Mouse (Mus musculus) gastrocnemius, postnatal 14 days (tissue): ENCODE data around the gene Gng8. TPM values are rescaled to one million over a fixed set of nuclear protein-coding genes. Genes with fewer than 3 reads are reported as not detected.

Source experiments
- DNase-seq: peaks from one replicate; pipeline ENCODE4 v3.0.0; 2021; ENCODE audit warnings: mixed read lengths
- intact Hi-C: fragments of 180-260 bp; cut with DNase I; formaldehyde crosslinking; loops from one replicate; pipeline ENCODE4 v1.15.1; 2025; ENCODE audit warnings: low total_unique reads
- total RNA-seq, 2 experiments: library from RNA; stranded (reverse); gene quantifications; 2 replicates each; pipeline ENCODE4 v1.2.3; 2021

Gene Gng8
- total RNA-seq, 2 experiments from 2014 or later, result 0.47 to 0.66 TPM

- intact Hi-C loops, result no loop called here
- DNase-seq, result peak; percentile 99
These were observed 16.8 kb upstream of the Gng8 start for GRCm38 (mm10) chr7:16874756-16875309.

- DNase-seq, result no peak
- intact Hi-C loops, result no loop called here
These were observed 16.5 kb upstream of the Gng8 start, which contains the start of gene Dact3 for GRCm38 (mm10) chr7:16875310-16875325. Gene Dact3 (plus strand): TSS chr7:16875317.

- intact Hi-C loops, result no loop called here
- no peak for DNase-seq
These were observed 16.3 kb upstream of the Gng8 start for GRCm38 (mm10) chr7:16875326-16875725.

GRCm38 (mm10) chr7:16876006-16876405 is 15.6 kb upstream of the Gng8 start:
- intact Hi-C loops, result no loop called here
- no peak for DNase-seq

- DNase-seq, result no peak
- intact Hi-C loops, result no loop called here
These were observed 15.0 kb upstream of the Gng8 start for GRCm38 (mm10) chr7:16876608-16877007.

- no peak for DNase-seq
- intact Hi-C loops, result no loop called here
These were observed 13.9 kb upstream of the Gng8 start for GRCm38 (mm10) chr7:16877717-16878116.

GRCm38 (mm10) chr7:16879796-16880547 is 11.6 kb upstream of the Gng8 start:
- peak; percentile 59 for DNase-seq
- intact Hi-C loops, result no loop called here

- no peak for DNase-seq
- intact Hi-C loops, result no loop called here
These were observed 11.0 kb upstream of the Gng8 start for GRCm38 (mm10) chr7:16880615-16881014.

GRCm38 (mm10) chr7:16883162-16883561 is 8.4 kb upstream of the Gng8 start:
- DNase-seq, result no peak

GRCm38 (mm10) chr7:16884334-16884733 is 7.3 kb upstream of the Gng8 start:
- DNase-seq, result no peak
- intact Hi-C loops, result no loop called here

More at GRCm38 (mm10) chr7:16883162-16883561, 8.4 kb upstream of the Gng8 start:
- intact Hi-C loops, result no loop called here

- intact Hi-C loops, result no loop called here
- no peak for DNase-seq
These were observed 6.3 kb upstream of the Gng8 start for GRCm38 (mm10) chr7:16885271-16885776.

GRCm38 (mm10) chr7:16885905-16886304 is 5.7 kb upstream of the Gng8 start:
- intact Hi-C loops, result no loop called here
- DNase-seq, result no peak

- no peak for DNase-seq
- intact Hi-C loops, result no loop called here
These were observed 1.1 kb upstream of the Gng8 start for GRCm38 (mm10) chr7:16890536-16890935.

GRCm38 (mm10) chr7:16890944-16891343 is 642 bp upstream of the Gng8 start:
- intact Hi-C loops, result no loop called here
- peak; percentile 88 for DNase-seq

- DNase-seq, result no peak
- intact Hi-C loops, result no loop called here
These were observed 755 bp downstream of the Gng8 start for GRCm38 (mm10) chr7:16892352-16892730.

GRCm38 (mm10) chr7:16893612-16894011 is 2.0 kb downstream of the Gng8 start:
- DNase-seq, result no peak
- intact Hi-C loops, result loop anchor here (2.0 kb wide), 1 partner anchor 21 kb away; no protein-coding TSS in a partner anchor

GRCm38 (mm10) chr7:16894279-16894678 is 2.7 kb downstream of the Gng8 start:
- intact Hi-C loops, result loop anchor here (2.0 kb wide), 1 partner anchor 21 kb away; no protein-coding TSS in a partner anchor

GRCm38 (mm10) chr7:16895000-16895399 is 3.4 kb downstream of the Gng8 start:
- intact Hi-C loops, result loop anchor here (2.0 kb wide), 1 partner anchor 20 kb away; no protein-coding TSS in a partner anchor
- peak; percentile 84 for DNase-seq

More at GRCm38 (mm10) chr7:16894279-16894678, 2.7 kb downstream of the Gng8 start:
- DNase-seq, result no peak

- DNase-seq, result no peak
- intact Hi-C loops, result loop anchor here (2.0 kb wide), 1 partner anchor 19 kb away; no protein-coding TSS in a partner anchor
These were observed 3.9 kb downstream of the Gng8 start for GRCm38 (mm10) chr7:16895511-16895910.

- intact Hi-C loops, result no loop called here
- DNase-seq, result no peak
These were observed 8.9 kb downstream of the Gng8 start for GRCm38 (mm10) chr7:16900526-16900925.

GRCm38 (mm10) chr7:16903439-16903955 is 11.9 kb downstream of the Gng8 start:
- intact Hi-C loops, result no loop called here
- DNase-seq, result no peak
